Mouse (Mus musculus) liver, postnatal 0 days (tissue): ENCODE data around the gene Mbd6.

Source experiments
- CTCF ChIP-seq: sonication (generic); IDR thresholded peaks from 2 replicates; pipeline ENCODE4 v1.5.1; 2016; ENCODE audit warnings: antibody characterized with exemption, low read depth
- EP300 ChIP-seq: IDR thresholded peaks from 2 replicates; pipeline ENCODE4 v1.6.1; 2016; ENCODE audit warnings: antibody characterized with exemption, low read depth, mild to moderate bottlenecking

DNA sequence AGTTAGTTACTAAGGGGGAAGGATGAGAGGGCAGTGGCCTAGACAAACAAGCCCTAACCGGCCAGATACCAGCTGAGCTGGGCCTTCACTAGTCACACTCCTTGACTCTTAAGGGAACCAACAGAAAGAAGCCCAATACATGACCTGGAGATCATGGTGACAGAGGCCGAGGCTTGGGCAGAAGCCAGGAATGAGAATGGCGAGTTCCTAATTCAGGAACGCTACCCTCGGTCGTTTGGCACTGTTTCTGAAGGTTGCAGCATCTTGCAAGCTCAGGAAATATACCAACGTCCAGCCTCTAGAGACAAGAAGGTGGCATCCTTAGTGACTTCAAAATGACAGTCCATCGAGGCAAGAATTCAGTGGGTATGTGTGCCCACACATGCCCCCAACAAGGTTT is 24.5 kb downstream of the Mbd6 start:
- TF ChIP-seq CTCF: no peak
- TF ChIP-seq EP300: no peak
